Mouse (Mus musculus): ENCODE data around the gene Spaca4. TPM values are rescaled to one million over a fixed set of nuclear protein-coding genes. Genes with fewer than 3 reads are reported as not detected.

The Spaca4 gene
- total RNA-seq, 2 experiments from 2014 or later, result not detected

GRCm38 (mm10) chr7:45703521-45704033 lies 22.0 kb downstream of the Spaca4 start:
- intact Hi-C loops (cut with DNase I), result loop anchor here (10.0 kb wide), 1 partner anchor 239 kb away; the partner anchor contains the start of gene Bax
- DNase-seq (ENCODE audit: low spot score in 2 of 2), result no peak

GRCm38 (mm10) chr7:45702809-45703520 lies 22.6 kb downstream of the Spaca4 start:
- DNase-seq (ENCODE audit: low spot score in 2 of 2), result no peak
- intact Hi-C loops (cut with DNase I), result loop anchor here (10.0 kb wide), 1 partner anchor 238 kb away; the partner anchor contains the start of gene Bax

GRCm38 (mm10) chr7:45702316-45702715 lies 23.3 kb downstream of the Spaca4 start:
- intact Hi-C loops (cut with DNase I), result loop anchor here (10.0 kb wide), 1 partner anchor 238 kb away; the partner anchor contains the start of gene Bax
- DNase-seq (ENCODE audit: low spot score in 2 of 2), result no peak

- no peak for DNase-seq (ENCODE audit: low spot score in 2 of 2)
- intact Hi-C loops (cut with DNase I), result loop anchor here (10.0 kb wide), 1 partner anchor 237 kb away; the partner anchor contains the start of gene Bax
Observed at GRCm38 (mm10) chr7:45701607-45702006, 24.0 kb downstream of the Spaca4 start.

GRCm38 (mm10) chr7:45701072-45701471 lies 24.5 kb downstream of the Spaca4 start:
- DNase-seq (ENCODE audit: low spot score in 2 of 2), result no peak
- intact Hi-C loops (cut with DNase I), result loop anchor here (10.0 kb wide), 1 partner anchor 236 kb away; the partner anchor contains the start of gene Bax

GRCm38 (mm10) chr7:45700301-45701015 lies 25.2 kb downstream of the Spaca4 start:
- intact Hi-C loops (cut with DNase I), result loop anchor here (10.0 kb wide), 1 partner anchor 236 kb away; the partner anchor contains the start of gene Bax
- DNase-seq (ENCODE audit: low spot score in 2 of 2), result peak; percentile 82 to 93

GRCm38 (mm10) chr7:45699523-45700141 lies 26.0 kb downstream of the Spaca4 start, which contains the start of gene Car11:
Gene Car11 (plus strand): TSS chr7:45699843.
- DNase-seq (ENCODE audit: low spot score in 2 of 2), result peak in 1 of 2 experiments; percentile 60
- intact Hi-C loops (cut with DNase I), result loop anchor here (5.0 to 10.0 kb wide), 2 partner anchors 57 to 235 kb away; partner anchors contain the start of gene Bax

- intact Hi-C loops (cut with DNase I), result loop anchor here (5.0 kb wide), 1 partner anchor 56 kb away; no protein-coding TSS in a partner anchor
- DNase-seq (ENCODE audit: low spot score in 2 of 2), result no peak
Observed at GRCm38 (mm10) chr7:45697894-45698293, 27.7 kb downstream of the Spaca4 start.

GRCm38 (mm10) chr7:45695098-45695497 lies 30.5 kb downstream of the Spaca4 start:
- DNase-seq (ENCODE audit: low spot score in 2 of 2), result no peak
- intact Hi-C loops (cut with DNase I), result loop anchor here (5.0 kb wide), 1 partner anchor 53 kb away; no protein-coding TSS in a partner anchor

GRCm38 (mm10) chr7:45693921-45694591 lies 31.6 kb downstream of the Spaca4 start, which contains the start of gene Sec1:
Gene Sec1 (minus strand): TSS chr7:45694402.
- intact Hi-C loops (cut with DNase I), result no loop called here
- no peak for DNase-seq (ENCODE audit: low spot score in 2 of 2)

GRCm38 (mm10) chr7:45692364-45692763 lies 33.2 kb downstream of the Spaca4 start:
- no peak for DNase-seq (ENCODE audit: low spot score in 2 of 2)
- intact Hi-C loops (cut with DNase I), result no loop called here

GRCm38 (mm10) chr7:45689800-45690199 lies 35.8 kb downstream of the Spaca4 start:
- DNase-seq (ENCODE audit: low spot score in 2 of 2), result no peak
- intact Hi-C loops (cut with DNase I), result no loop called here

GRCm38 (mm10) chr7:45689099-45689498 lies 36.5 kb downstream of the Spaca4 start:
- DNase-seq (ENCODE audit: low spot score in 2 of 2), result no peak
- intact Hi-C loops (cut with DNase I), result no loop called here

- intact Hi-C loops (cut with DNase I), result no loop called here
- DNase-seq (ENCODE audit: low spot score in 2 of 2), result no peak
Observed at GRCm38 (mm10) chr7:45686841-45687240, 38.8 kb downstream of the Spaca4 start.

GRCm38 (mm10) chr7:45685811-45686210 lies 39.8 kb downstream of the Spaca4 start:
- intact Hi-C loops (cut with DNase I), result no loop called here
- DNase-seq (ENCODE audit: low spot score in 2 of 2), result no peak

- intact Hi-C loops (cut with DNase I), result loop anchor here (5.0 kb wide), 1 partner anchor 86 kb away; no protein-coding TSS in a partner anchor
- no peak for DNase-seq (ENCODE audit: low spot score in 2 of 2)
Observed at GRCm38 (mm10) chr7:45683396-45684050, 42.1 kb downstream of the Spaca4 start, which contains the start of gene Ntn5. Gene Ntn5 (plus strand): TSS chr7:45684022.

GRCm38 (mm10) chr7:45682144-45683126 lies 43.2 kb downstream of the Spaca4 start:
- intact Hi-C loops (cut with DNase I), result loop anchor here (5.0 kb wide), 1 partner anchor 85 kb away; no protein-coding TSS in a partner anchor
- peak; percentile 88 to 90 for DNase-seq (ENCODE audit: low spot score in 2 of 2)
